Mouse (Mus musculus): ENCODE measurements around the gene Cks1brt.
"Not testable (repeated sequence)": the region's sequence is repeated elsewhere in the genome, so short reads cannot be mapped to it uniquely, and the experiment has no call there.

Cks1brt gene

GRCm38 (mm10) chr8:85151624-85152023, at the start of gene Cks1brt:
Gene Cks1brt (plus strand): TSS chr8:85151924.
- no peak for DNase-seq (ENCODE audit: low spot score in 2 of 2)

GRCm38 (mm10) chr8:85113241-85113640, 38.5 kb upstream of the Cks1brt start:
- DNase-seq (ENCODE audit: low spot score in 2 of 2), result no peak

- DNase-seq (ENCODE audit: low spot score in 2 of 2), result no peak
Observed at GRCm38 (mm10) chr8:85115501-85115900, 36.2 kb upstream of the Cks1brt start.

GRCm38 (mm10) chr8:85116984-85117383, 34.7 kb upstream of the Cks1brt start:
- DNase-seq (ENCODE audit: low spot score in 2 of 2), result no peak

GRCm38 (mm10) chr8:85119052-85119981, 32.4 kb upstream of the Cks1brt start:
- DNase-seq (ENCODE audit: low spot score in 2 of 2), result peak; percentile 30 to 42

GRCm38 (mm10) chr8:85120251-85120650, 31.5 kb upstream of the Cks1brt start:
- not testable (repeated sequence) for DNase-seq (ENCODE audit: low spot score in 2 of 2)

GRCm38 (mm10) chr8:85122995-85123394, 28.7 kb upstream of the Cks1brt start, which contains the start of gene Zfp791:
Gene Zfp791 (minus strand): TSS chr8:85123095.
- no peak for DNase-seq (ENCODE audit: low spot score in 2 of 2)

- DNase-seq (ENCODE audit: low spot score in 2 of 2), result no peak
Observed at GRCm38 (mm10) chr8:85123691-85124090, 28.0 kb upstream of the Cks1brt start.

- no peak for DNase-seq (ENCODE audit: low spot score in 2 of 2)
Observed at GRCm38 (mm10) chr8:85132335-85132734, 19.4 kb upstream of the Cks1brt start.

GRCm38 (mm10) chr8:85135690-85136089, 16.0 kb upstream of the Cks1brt start:
- DNase-seq (ENCODE audit: low spot score in 2 of 2), result not testable (repeated sequence)

GRCm38 (mm10) chr8:85142516-85142915, 9.2 kb upstream of the Cks1brt start:
- no peak for DNase-seq (ENCODE audit: low spot score in 2 of 2)

- peak in 1 of 2 experiments; percentile 16 for DNase-seq (ENCODE audit: low spot score in 2 of 2)
Observed at GRCm38 (mm10) chr8:85171291-85171690, 19.6 kb downstream of the Cks1brt start.

GRCm38 (mm10) chr8:85175892-85176291, 24.2 kb downstream of the Cks1brt start:
- DNase-seq (ENCODE audit: low spot score in 2 of 2), result no peak

GRCm38 (mm10) chr8:85192346-85192745, 40.6 kb downstream of the Cks1brt start:
- DNase-seq (ENCODE audit: low spot score in 2 of 2), result no peak

GRCm38 (mm10) chr8:85220220-85220619, 68.5 kb downstream of the Cks1brt start:
- DNase-seq (ENCODE audit: low spot score in 2 of 2), result no peak

- no peak for DNase-seq (ENCODE audit: low spot score in 2 of 2)
Observed at GRCm38 (mm10) chr8:85220992-85221391, 69.3 kb downstream of the Cks1brt start.

Data from natural killer cell, adult 2 months (primary cell).